Mouse (Mus musculus) hindbrain, embryonic 16.5 days (tissue): ENCODE data around the gene Gpr149. TPM values are rescaled to one million over a fixed set of nuclear protein-coding genes. Genes with fewer than 3 reads are reported as not detected.

Source experiments
- polyA plus RNA-seq: library from polyadenylated mRNA; unstranded; fragments of >200 nt; fragmentation: Nextera tagmentation; extraction: Ambion mirVana; gene quantifications from 2 replicates; pipeline ENCODE4 v1.2.1, GENCODE M21; 2015

Gpr149 gene
- polyA plus RNA-seq, 1 experiment from 2014 or later: 5.5 TPM

Other genes starting within 250 kb of the Gpr149 start
- gene Dhx36, start 98.1 kb downstream of the Gpr149 start, polyA plus RNA-seq: 23.3 and 36.2 TPM in 2 replicates